Mouse (Mus musculus) ovary, adult 2 months (tissue): ENCODE data around the gene Spag7. TPM values are rescaled to one million over a fixed set of nuclear protein-coding genes. Genes with fewer than 3 reads are reported as not detected.

Experiments used
- polyA plus RNA-seq: library from polyadenylated mRNA; depleted of rRNA; stranded (reverse); fragments of >200 nt; gene quantifications from 2 replicates; pipeline ENCODE4 v1.2.3, GENCODE M21; 2012; rRNA removed

The Spag7 gene
- polyA plus RNA-seq = 38.2 and 49.8 TPM in 2 replicates

DNA sequence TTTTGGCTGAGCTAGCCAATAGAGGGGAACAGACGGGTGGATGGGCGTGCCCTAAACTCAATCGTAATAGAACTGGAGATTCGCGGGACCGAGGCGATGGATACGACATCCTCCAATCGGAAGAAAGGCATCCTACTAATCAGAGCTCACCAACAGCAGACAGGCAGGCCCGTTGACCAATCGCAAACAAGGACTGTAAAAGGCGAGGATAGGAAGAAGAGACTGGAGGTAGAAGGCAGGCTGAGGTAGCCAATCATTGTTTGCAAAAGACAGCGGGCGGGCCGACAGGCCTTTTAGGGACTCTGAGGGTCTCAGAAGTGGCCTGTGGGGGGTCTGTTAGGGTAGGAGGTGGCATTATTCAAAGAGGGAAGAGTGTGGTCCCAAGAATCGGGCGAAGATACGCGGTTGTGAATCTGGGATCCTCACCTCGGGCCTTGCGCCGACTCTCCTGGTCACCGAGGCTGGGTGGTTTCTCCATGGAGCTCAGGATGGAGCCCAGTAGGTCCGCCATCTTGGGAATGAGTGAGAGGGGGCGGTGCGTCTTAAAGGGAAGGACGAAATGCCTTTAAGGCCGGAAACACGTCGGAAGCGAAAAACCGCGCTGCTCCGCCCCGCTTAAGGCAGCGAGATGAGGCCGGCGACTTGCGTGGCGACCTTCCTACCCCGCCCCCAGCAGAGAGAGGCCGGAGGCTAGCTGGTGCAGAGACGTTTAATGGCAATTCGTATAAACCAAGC is at the start of gene Spag7:
Gene Spag7, minus strand, starts transcription at position 646 of the 735 bp plus-strand sequence.

DNA sequence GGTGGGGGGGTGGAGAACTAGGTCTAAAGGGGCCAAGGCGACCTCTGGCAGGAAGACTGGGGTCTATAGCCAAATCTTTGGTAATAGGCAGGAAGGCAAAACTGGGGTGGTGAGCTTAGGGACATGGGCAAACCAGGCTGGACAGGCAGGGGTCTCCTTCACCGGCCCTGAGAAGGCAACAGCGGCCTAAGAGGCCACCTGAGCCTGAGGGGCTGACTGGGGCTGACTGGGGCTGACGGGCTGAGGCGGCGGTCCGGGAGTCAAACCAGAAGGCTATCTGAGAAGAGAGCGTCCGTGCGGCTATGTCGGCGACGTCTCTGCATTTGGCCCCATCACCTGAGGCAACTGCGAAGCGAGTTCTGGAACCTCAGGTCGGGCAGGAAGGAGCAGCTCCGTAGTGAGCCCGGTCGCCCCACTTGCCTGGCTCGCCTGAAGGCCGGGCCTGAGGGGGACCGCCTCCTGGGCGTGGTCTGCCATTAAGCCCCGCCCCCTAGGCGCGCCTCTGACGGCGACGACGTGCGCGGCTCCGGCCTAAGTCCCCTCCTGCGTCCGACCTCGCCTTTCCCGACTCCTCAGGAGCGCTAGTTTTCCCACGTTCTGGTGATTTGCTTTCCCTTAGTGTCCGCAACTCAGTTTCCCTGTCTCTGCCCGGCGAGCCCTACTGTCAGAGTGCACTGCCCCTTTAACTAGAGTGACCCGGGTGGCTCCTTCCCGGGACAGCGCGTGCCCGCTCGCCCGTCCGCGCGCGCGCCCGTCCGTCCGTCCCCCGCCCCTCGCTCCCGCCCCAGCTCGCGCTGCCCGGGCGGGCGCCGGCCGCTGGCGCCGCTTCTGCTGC is 30.7 kb upstream of the Spag7 start, which contains the start of the genes Inca1 and Kif1c:
Gene Inca1, minus strand, starts transcription at position 434 of the 835 bp plus-strand sequence.
Gene Kif1c, plus strand, starts transcription at position 827 of the 835 bp plus-strand sequence.

DNA sequence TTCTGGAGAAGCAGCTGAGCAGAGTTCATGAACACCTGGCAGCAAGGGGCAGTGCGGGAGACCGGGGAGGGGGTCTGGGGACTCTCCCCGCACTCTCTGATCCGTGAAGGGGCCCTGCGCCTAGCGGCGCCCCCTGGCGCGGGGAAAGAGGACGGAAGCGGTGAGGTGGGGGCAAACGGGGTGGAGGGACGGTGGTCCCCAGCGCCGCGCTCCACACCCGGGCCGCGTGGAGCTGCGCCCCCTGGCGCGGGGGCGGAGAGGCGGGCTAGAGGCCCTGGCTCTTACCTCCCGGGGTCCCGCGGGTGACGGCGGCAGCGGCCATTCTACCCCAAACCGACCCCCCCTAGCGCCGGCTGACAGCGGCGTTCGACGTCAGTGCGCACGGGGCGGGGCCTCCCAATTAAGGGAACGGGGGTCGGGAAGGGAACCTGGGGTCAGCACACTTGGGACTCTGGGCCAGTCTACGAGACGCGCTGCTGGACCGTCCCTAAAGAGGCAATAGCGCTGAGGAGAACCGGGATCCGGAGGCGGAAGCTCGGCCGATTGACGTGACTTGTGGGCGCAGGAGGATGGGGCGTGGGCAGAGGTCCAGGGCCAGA is 18.5 kb upstream of the Spag7 start, which contains the start of gene Camta2:
Gene Camta2, minus strand, starts transcription at position 505 of the 599 bp plus-strand sequence.

DNA sequence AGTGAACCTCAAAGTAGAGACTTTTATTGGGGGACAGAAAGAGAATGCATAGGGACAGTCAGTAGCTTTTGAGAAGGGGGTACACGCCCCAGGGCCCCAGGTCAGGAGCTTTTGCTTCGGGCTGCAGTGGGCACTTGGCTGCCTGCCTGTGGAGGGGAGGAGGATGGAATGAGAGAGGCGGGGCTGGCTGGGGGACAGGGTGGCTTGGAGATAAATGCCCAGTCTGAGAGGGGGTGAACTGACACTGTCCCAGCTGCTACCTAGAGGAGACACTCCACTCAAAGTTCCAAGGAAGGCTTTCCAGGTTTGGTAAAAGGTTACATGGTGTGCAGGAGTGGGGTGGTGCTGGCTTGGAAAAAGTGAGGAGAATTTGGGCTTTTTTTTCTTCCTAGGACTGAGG is 12.3 kb downstream of the Spag7 start, which contains the start of gene Eno3:
Gene Eno3, plus strand, starts transcription at position 239 of the 400 bp plus-strand sequence.

DNA sequence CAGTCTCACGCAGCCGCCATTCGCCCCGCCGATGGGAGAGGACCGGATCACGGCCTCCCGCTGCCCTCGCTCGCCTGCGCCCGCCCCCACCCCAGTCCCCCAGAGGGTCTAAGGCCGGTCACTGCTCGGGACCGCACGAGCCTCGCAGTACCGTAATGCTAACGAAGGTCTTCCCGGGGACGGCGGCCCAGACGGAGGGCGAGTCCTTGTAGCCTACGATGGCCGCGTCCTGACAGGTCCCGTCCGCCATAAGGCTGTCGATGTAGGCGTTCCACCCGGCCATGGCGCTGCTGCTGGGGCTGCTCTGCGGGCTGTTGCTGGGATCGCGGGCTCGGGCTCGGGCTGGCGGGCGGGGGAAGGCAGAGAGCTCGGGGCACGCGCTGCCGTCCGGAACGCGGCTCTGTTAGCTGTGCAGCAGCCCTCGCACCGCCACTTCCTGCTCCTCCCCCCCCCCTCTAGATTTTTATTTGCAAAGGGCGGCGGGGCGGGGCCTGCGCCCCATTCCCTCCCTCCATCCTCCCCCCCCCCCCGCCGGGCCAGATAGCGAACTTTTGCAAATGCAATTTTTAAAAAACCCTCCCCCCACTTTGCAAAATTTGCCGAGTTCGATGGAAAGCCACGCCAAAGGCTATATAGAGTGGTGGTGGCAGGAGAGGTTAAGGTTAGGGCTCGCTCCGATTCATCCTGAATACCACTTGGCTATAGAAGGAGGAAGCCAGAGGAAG is 14.9 kb downstream of the Spag7 start, which contains the start of gene Pfn1:
Gene Pfn1, minus strand, starts transcription at position 447 of the 725 bp plus-strand sequence.

DNA sequence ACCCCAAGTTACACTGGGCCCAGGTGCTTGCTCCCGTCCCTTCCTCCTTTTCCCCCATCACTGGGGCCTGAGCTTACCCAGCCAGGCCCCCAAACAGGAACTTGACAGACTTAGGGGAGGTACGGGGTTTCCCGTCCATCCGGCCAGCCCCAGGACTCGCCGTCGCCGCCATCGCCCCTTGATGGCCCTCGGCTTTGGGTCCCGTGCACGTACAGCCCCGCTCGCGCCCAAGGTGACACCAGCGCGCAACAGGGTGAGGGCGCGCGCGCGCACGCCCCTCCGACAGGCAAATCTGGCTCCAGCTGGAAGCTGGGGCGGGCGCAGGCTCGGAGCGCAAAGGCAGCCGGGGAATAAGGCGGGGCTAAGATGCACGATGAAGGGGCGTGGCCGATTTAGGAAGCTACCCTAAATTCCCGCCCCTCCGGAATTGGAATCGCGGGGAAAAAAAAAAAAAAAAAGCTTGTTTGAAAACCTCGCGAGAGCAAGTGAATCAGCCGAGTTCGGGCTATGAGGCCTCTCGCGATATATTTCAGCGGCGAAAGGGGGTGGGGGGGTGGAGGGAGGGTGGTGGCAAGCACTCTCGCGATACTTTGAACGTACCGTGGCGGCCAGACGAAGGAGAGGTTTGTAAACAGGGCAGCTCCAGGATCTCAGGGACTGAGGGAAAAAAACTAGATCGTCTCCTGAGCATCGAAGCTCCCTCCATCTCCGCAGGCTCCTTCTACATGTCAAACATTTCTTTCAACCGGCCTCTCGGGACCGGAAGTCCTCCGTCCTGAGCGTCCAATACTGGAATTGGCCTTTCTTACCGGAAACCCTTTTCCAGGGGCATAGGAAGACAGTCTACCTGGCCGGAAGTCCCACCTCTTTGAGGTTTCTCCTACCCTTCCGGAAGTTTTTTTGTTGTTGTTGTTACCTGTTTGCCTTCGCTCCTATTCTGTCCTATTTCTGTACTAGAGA is 22.2 kb downstream of the Spag7 start, which contains the start of the genes Rnf167 and Slc25a11:
Gene Rnf167, plus strand, starts transcription at position 545 of the 960 bp plus-strand sequence.
Gene Slc25a11, minus strand, starts transcription at position 789 of the 960 bp plus-strand sequence.

DNA sequence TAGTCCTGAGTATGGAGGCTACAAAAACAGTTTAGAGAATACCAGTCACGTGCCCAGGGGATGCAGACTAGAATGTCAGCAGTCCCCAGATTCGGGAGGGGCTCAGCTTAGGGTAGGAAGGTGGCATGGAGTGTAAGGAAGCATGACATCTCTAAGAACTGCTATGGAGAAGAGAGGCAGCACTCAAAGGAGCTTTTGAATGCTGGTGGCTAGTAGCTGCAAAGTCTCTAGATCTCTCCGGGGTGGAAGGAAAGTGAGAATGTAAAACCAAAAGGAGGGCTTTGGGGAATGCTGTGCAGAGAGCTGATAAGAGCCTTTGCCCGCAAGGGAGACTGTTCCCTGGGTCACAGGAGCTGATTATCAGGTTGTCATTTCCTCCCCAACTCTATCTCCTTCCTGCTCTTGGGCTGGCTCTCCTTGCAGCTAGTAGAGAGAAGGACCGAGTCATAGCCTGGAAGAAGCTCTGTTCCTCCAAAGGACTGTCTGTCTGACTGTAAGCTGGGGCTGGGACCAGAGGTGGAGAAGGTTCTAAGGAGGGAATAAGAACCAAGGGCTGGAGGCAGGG is 30.4 kb downstream of the Spag7 start, which contains the start of gene Gp1ba:
Gene Gp1ba, plus strand, starts transcription at position 409 of the 565 bp plus-strand sequence.

DNA sequence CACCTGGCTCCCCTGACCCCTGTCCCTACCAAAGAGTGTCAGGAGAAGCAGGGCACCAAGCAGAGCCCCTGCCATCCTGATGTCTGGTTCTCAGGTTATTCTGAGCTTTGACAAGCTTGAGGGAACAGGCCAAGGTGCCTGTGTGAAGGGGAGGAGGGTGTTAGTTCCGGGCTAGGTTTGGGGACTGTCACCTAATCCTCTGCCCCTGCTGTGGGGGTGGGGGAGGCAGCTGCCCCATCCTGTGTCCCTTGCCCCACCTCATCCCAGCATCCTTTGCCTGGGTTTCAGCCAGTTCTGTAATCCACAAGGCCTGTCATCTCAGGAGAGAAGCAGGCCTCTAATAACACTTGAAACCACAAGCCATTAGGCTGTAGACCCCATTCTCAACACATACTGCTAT is 50.1 kb downstream of the Spag7 start, which contains the start of gene Chrne:
Gene Chrne, minus strand, starts transcription at position 116 of the 400 bp plus-strand sequence.

DNA sequence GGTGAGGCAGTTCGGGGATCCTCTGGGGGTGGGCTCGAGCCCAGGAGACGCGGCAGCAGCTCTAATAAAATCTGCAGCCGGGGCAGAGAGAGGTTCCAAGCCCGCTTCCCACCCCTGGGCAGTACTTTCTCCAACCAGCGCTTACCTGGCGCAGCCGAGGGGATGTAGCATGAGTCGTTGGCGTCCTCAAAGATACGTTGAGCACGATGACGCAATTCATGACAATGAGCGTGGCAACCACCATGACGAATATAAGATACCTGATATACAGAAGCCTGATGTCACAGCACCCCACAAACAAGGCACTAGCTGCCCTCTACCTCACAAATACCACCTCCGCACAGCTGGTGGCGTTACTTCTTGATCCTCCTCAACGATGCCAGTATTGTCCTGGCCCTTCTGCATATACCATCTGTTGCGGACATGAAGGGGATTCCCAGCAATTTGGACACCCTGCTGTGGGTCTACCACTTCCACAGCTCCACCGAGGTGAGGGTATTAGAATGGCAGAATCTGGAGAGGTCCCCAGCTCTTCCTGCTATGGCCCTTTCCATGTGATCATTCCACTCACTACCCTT is 53.6 kb downstream of the Spag7 start, which contains the start of gene 4930544D05Rik:
Gene 4930544D05Rik, plus strand, starts transcription at position 333 of the 578 bp plus-strand sequence.

Other genes starting within 250 kb of the Spag7 start
- 35.9 and 49.5 TPM in 2 replicates for gene Arrb2, start 236.8 kb downstream of the Spag7 start, polyA plus RNA-seq
- 21.2 and 24.3 TPM in 2 replicates for gene Med11, start 217.5 kb downstream of the Spag7 start, polyA plus RNA-seq
- gene Zmynd15, start 210.0 kb downstream of the Spag7 start, polyA plus RNA-seq = 8.7 and 9.5 TPM in 2 replicates
- gene Cxcl16, start 209.4 kb downstream of the Spag7 start, polyA plus RNA-seq = 37.7 and 41.1 TPM in 2 replicates
- 2.7 and 3.7 TPM in 2 replicates for gene Tm4sf5, start 164.2 kb downstream of the Spag7 start, polyA plus RNA-seq
- 0.50 TPM in 1 of 2 replicates, not detected in the other for gene Vmo1, start 154.8 kb downstream of the Spag7 start, polyA plus RNA-seq
- gene Gltpd2, start 150.2 kb downstream of the Spag7 start, polyA plus RNA-seq = 0.94 and 1.0 TPM in 2 replicates
- 320 and 440 TPM in 2 replicates for gene Psmb6, start 144.0 kb downstream of the Spag7 start, polyA plus RNA-seq
- not detected in 2 replicates for gene Gm40193, start 136.5 kb downstream of the Spag7 start, polyA plus RNA-seq
- gene Pld2, start 129.4 kb downstream of the Spag7 start, polyA plus RNA-seq = 31.2 and 31.9 TPM in 2 replicates
- 111 and 120 TPM in 2 replicates for gene Mink1, start 106.5 kb downstream of the Spag7 start, polyA plus RNA-seq
- gene 4930544D05Rik, start 53.6 kb downstream of the Spag7 start, polyA plus RNA-seq = not detected in 2 replicates
- 0.35 TPM in 1 of 2 replicates, not detected in the other for gene Chrne, start 50.2 kb downstream of the Spag7 start, polyA plus RNA-seq
- gene Gp1ba, start 30.3 kb downstream of the Spag7 start, polyA plus RNA-seq = not detected in 2 replicates
- 94.5 and 104 TPM in 2 replicates for gene Rnf167, start 22.2 kb downstream of the Spag7 start, polyA plus RNA-seq
- gene Slc25a11, start 21.9 kb downstream of the Spag7 start, polyA plus RNA-seq = 138 and 164 TPM in 2 replicates
- 2,318 and 3,020 TPM in 2 replicates for gene Pfn1, start 14.8 kb downstream of the Spag7 start, polyA plus RNA-seq
- 11.0 and 11.7 TPM in 2 replicates for gene Eno3, start 12.2 kb downstream of the Spag7 start, polyA plus RNA-seq
- 25.3 and 32.7 TPM in 2 replicates for gene Camta2, start 18.7 kb upstream of the Spag7 start, polyA plus RNA-seq
- gene Inca1, start 30.7 kb upstream of the Spag7 start, polyA plus RNA-seq = 2.7 and 3.5 TPM in 2 replicates
- gene Kif1c, start 31.1 kb upstream of the Spag7 start, polyA plus RNA-seq = 51.4 and 54.9 TPM in 2 replicates
- gene Zfp3, start 94.8 kb upstream of the Spag7 start, polyA plus RNA-seq = 1.9 and 2.1 TPM in 2 replicates
- 0.83 and 0.85 TPM in 2 replicates for gene Scimp, start 143.2 kb upstream of the Spag7 start, polyA plus RNA-seq
- 3.2 and 9.1 TPM in 2 replicates for gene Rabep1, start 175.4 kb upstream of the Spag7 start, polyA plus RNA-seq